Mouse (Mus musculus) lung, embryonic 15.5 days (tissue): ENCODE measurements around the gene Uhmk1. TPM values are rescaled to one million over a fixed set of nuclear protein-coding genes. Genes with fewer than 3 reads are reported as not detected.
"Not testable (repeated sequence)": the region's sequence is repeated elsewhere in the genome, so short reads cannot be mapped to it uniquely, and the experiment has no call there.

Experiments
- ATAC-seq: fragments of 200-750 bp; cut with Nextera tagmentation; 2 replicates; pipeline ENCODE4 v1.8.0; 2017; ENCODE audit warnings: moderate number of reproducible peaks, borderline replicate concordance; ENCODE audit not compliant: low FRiP score, low TSS enrichment; ENCODE audit errors: extremely low read depth
- H3K27ac ChIP-seq: fragments of 300-500 bp; sonication (generic); 2 replicates; pipeline ENCODE4 v1.5.1; 2015; ENCODE audit warnings: moderate library complexity, mild to moderate bottlenecking, inconsistent platforms
- H3K27me3 ChIP-seq: fragments of 300-500 bp; sonication (generic); 2 replicates; pipeline ENCODE4 v1.6.1; 2015; ENCODE audit warnings: inconsistent platforms
- H3K36me3 ChIP-seq: fragments of 300-500 bp; sonication (generic); 2 replicates; pipeline ENCODE4 v1.6.1; 2015; ENCODE audit warnings: inconsistent platforms
- H3K4me1 ChIP-seq: fragments of 300-500 bp; sonication (generic); 2 replicates; pipeline ENCODE4 v1.6.1; 2015; ENCODE audit warnings: inconsistent platforms
- H3K4me2 ChIP-seq: fragments of 300-500 bp; sonication (generic); 2 replicates; pipeline ENCODE4 v1.6.1; 2015; ENCODE audit warnings: inconsistent platforms, mild to moderate bottlenecking, moderate library complexity
- H3K4me3 ChIP-seq: fragments of 300-500 bp; sonication (generic); 2 replicates; pipeline ENCODE4 v1.5.1; 2015; ENCODE audit warnings: mild to moderate bottlenecking, inconsistent platforms
- H3K9ac ChIP-seq: fragments of 300-500 bp; sonication (generic); 2 replicates; pipeline ENCODE4 v1.6.1; 2015; ENCODE audit warnings: inconsistent platforms
- H3K9me3 ChIP-seq: fragments of 300-500 bp; sonication (generic); 2 replicates; pipeline ENCODE4 v1.6.1; 2016; ENCODE audit warnings: inconsistent platforms
- WGBS: fragments of 180-500 bp; shearing (Covaris S2); methylation state at CpG from one replicate; pipeline ENCODE4 v1.1.7; 2015; 5-methylcytosine and 5-hydroxymethylcytosine counted together
- polyA plus RNA-seq: library from polyadenylated mRNA; unstranded; fragments of >200 nt; fragmentation: Nextera tagmentation; extraction: Ambion mirVana; gene quantifications from 2 replicates; pipeline ENCODE4 v1.2.1, GENCODE M21; 2015

Uhmk1 gene
- polyA plus RNA-seq: 7.1 and 7.2 TPM in 2 replicates

DNA sequence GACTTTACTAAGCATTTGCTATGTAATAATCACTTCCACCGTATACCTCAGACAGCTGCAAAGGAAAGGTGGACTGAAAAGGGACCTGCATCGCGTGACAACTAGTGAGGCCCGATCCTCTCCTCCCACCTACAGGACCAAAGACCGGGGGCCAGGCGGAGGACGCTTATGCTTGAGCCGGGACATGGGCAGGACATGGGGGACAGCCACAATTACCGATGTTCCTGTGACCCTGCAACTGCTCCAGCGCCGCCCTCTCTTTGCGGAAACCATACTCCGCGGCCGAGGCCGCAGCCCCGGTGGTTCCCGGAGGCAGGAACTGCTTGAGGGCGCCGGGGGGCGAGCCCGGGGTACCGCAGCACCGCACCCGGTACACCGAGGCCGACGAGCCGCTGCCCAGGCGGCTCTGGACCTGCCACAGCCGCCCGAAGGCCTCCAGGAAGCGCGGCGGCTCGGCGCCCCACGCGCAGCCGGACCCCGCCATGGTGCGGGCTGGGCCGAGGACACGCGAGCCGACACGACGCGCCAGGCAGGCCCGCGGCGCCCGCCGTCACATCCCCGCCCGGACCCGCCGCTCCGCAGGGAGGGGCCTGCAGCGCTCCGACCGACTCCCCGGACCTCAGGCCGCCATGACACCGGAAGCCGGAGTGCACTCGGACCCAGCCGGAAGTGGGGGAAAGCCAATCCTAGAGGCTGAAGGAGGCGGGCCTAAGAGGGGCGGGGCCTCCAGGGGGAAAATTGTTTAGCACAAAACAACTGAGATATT, at the start of gene Uhmk1:
TSS of gene Uhmk1 (minus strand) at position 641 of the 766 bp plus-strand sequence.
- H3K27me3 ChIP-seq: no peaks in the 10 kb centered on the region
- H3K36me3 ChIP-seq: peaks cover 15% of the 10 kb centered on the region
- H3K27ac ChIP-seq: peak within 1 kb of the TSS; percentile 84
- ATAC-seq: peak; percentile 99
- H3K9ac ChIP-seq: peak within 1 kb of the TSS; percentile 84
- H3K4me2 ChIP-seq: peak within 1 kb of the TSS; percentile 63
- H3K4me1 ChIP-seq: peaks cover 8% of the 10 kb centered on the region; the same call in 1 of the 2 replicates
- under 1% methylated on average over 70 of the region's 70 CpGs for WGBS
- peak within 1 kb of the TSS; percentile 89 for H3K4me3 ChIP-seq
- no peaks in the 10 kb centered on the region for H3K9me3 ChIP-seq

DNA sequence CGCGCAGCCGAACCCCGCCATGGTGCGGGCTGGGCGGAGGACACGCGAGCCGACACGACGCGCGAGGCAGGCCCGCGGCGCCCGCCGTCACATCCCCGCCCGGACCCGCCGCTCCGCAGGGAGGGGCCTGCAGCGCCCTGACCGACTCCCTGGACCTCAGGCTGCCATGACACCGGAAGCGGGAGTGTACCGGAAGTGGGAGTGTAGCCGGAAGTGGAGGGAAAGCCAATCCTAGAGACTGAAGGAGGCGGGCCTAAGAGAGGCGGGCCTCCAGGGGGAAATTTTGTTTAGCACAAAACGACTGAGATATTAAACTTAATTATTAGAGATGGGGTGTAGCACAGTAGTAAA, 40.3 kb upstream of the Uhmk1 start:
- no peaks in the 10 kb centered on the region for H3K9me3 ChIP-seq
- no peak overlapping the region for H3K27ac ChIP-seq
- H3K4me3 ChIP-seq: peak overlapping the region; percentile 65
- WGBS: 5% methylated on average over 32 of the region's 32 CpGs
- no peaks in the 10 kb centered on the region for H3K4me1 ChIP-seq
- peak; percentile 96 for ATAC-seq
- no peaks in the 10 kb centered on the region for H3K36me3 ChIP-seq
- H3K27me3 ChIP-seq: no peaks in the 10 kb centered on the region
- H3K4me2 ChIP-seq: peak overlapping the region; percentile 73
- H3K9ac ChIP-seq: peak overlapping the region; percentile 61

DNA sequence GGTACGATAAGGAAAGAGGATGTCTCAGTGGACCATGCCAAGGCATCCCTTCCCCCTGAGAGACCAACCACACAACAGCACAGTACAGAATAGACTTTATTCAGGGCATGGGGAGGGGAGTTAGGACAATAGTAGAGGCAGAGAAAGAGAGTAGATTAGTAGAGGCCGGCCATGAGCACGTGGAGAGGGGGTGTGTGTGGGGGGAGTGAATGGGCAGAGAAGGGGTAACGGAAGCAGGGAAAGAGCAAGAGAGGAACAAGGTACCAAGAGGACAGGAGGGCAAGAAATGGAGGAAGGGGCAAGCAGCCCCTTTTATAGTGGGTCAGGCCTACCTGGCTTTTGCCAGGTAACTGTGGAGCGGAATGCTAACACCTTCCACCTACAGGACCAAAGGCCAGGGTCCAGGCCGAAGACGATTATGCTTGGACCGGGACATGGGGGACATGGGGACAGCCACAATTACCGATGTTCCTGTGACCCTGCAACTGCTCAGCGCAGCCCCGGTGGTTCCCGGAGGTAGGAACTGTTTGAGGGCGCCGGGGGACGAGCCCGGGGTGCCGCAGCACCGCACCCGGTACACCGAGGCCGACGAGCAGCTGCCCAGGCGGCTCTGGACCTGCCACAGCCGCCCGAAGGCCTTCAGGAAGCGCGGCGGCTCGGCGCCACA, 39.8 kb upstream of the Uhmk1 start:
- Histone ChIP-seq H3K9ac (peak overlapping the region; percentile 61), H3K4me2 (peak overlapping the region; percentile 73), H3K36me3 (no peaks in the 10 kb centered on the region), H3K27ac (no peak overlapping the region), H3K4me1 (no peaks in the 10 kb centered on the region), H3K4me3 (peak overlapping the region; percentile 65), H3K9me3 (no peaks in the 10 kb centered on the region), H3K27me3 (no peaks in the 10 kb centered on the region)
- ATAC-seq: peak; percentile 59; the same call in 1 of the 2 replicates
- 30% methylated on average over 30 of the region's 30 CpGs for WGBS

DNA sequence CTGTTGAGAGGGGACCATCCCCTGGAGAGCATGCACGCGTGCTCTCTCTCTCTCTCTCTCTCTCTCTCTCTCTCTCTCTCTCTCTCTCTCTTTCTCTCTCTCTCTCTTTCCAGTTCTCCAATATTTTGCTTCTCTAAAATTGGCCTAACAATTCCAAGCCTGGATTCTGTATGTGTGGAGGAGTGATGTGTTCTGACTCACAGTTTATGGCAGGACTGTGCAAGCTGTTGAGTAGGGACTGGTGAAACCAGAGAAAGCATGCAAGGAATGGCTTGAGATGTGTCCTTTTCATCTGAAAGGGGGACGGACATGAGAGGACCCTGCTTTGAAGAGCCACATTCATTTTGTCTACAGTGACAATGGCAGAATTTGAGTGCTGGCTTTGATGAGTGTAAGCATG, 29.8 kb upstream of the Uhmk1 start:
- Histone ChIP-seq H3K36me3 (no peaks in the 10 kb centered on the region), H3K4me1 (no peaks in the 10 kb centered on the region), H3K27ac (no peak overlapping the region), H3K4me3 (no peak overlapping the region), H3K27me3 (no peaks in the 10 kb centered on the region), H3K9ac (no peak overlapping the region), H3K9me3 (no peaks in the 10 kb centered on the region), H3K4me2 (no peak overlapping the region)
- 75% methylated on average over 3 of the region's 3 CpGs for WGBS
- no peak for ATAC-seq

DNA sequence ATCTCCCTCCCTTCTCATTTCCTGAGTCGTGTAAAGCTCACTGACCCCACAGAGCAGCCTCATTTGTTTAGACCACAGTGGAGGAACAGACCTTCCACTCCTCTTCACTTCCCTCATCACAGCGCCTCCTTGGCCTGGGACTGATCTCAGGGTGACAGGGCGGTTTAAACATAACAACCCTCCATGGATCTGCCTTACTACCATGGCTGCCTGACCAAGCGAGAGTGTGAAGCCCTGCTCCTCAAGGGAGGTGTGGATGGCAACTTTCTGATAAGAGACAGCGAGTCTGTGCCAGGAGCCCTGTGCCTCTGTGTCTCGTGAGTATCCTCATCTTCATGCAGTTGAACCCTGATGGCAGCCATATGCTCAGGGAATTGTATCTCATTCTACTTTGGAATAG, 17.5 kb upstream of the Uhmk1 start, which contains the start of gene Sh2d1b2:
TSS of gene Sh2d1b2 (plus strand) at position 62 of the 400 bp plus-strand sequence.
- not testable (repeated sequence) for H3K4me2 ChIP-seq, ATAC-seq, H3K4me3 ChIP-seq, H3K36me3 ChIP-seq, H3K4me1 ChIP-seq, H3K9ac ChIP-seq, H3K27ac ChIP-seq, H3K9me3 ChIP-seq, H3K27me3 ChIP-seq
- 54% methylated on average over 6 of the region's 6 CpGs for WGBS

DNA sequence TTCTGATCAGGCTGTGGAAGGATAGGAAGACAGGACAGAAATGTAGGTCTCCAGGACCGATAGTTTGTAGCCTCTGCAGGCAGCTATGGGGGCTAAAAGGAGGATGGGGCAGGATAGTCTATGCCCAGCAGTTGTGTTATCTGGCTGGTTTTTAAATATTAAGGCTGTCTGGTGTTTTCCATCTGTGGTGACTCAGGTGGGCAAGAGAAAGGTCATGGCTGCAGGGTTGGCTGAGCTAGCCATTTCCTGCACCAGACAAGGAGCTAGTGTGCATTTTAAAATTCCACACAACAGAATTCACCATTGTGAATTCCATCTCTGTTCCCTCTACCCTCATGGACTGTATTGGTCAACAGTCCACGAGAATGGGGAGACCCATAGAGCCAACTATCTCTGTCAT, 8.1 kb upstream of the Uhmk1 start:
- H3K4me2 ChIP-seq: no peak overlapping the region
- no peak overlapping the region for H3K9ac ChIP-seq
- no peak overlapping the region for H3K27ac ChIP-seq
- no peaks in the 10 kb centered on the region; the same call in 1 of the 2 replicates for H3K27me3 ChIP-seq
- WGBS: 65% methylated on average over 2 of the region's 2 CpGs
- H3K4me3 ChIP-seq: no peak overlapping the region
- no peak for ATAC-seq
- no peaks in the 10 kb centered on the region for H3K9me3 ChIP-seq
- H3K36me3 ChIP-seq: no peaks in the 10 kb centered on the region
- no peaks in the 10 kb centered on the region for H3K4me1 ChIP-seq

DNA sequence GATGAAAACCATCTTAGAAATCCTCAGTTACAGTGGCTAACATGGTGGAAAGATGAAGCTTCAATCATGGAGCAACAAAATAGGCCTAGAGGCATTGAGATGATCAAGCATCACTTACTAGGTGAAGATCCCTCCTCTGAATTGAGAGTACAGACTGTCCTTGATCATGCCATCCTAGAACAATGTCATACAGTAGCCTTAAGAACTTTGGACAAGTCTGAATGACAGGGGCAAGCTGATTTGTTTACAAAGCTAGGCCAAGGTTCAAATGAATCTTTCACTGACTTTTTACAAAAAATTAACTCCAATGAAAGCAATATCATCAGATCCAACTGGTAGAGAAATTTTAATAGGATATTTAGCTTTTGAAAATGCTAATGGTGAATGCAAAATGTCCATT, 5.2 kb upstream of the Uhmk1 start:
- H3K36me3 ChIP-seq: no peaks in the 10 kb centered on the region
- no peak overlapping the region for H3K4me2 ChIP-seq
- no peak overlapping the region for H3K9ac ChIP-seq
- no peak for ATAC-seq
- H3K4me3 ChIP-seq: no peak overlapping the region
- no peak overlapping the region for H3K27ac ChIP-seq
- H3K9me3 ChIP-seq: no peaks in the 10 kb centered on the region
- no peaks in the 10 kb centered on the region; the same call in 1 of the 2 replicates for H3K27me3 ChIP-seq
- H3K4me1 ChIP-seq: no peaks in the 10 kb centered on the region

DNA sequence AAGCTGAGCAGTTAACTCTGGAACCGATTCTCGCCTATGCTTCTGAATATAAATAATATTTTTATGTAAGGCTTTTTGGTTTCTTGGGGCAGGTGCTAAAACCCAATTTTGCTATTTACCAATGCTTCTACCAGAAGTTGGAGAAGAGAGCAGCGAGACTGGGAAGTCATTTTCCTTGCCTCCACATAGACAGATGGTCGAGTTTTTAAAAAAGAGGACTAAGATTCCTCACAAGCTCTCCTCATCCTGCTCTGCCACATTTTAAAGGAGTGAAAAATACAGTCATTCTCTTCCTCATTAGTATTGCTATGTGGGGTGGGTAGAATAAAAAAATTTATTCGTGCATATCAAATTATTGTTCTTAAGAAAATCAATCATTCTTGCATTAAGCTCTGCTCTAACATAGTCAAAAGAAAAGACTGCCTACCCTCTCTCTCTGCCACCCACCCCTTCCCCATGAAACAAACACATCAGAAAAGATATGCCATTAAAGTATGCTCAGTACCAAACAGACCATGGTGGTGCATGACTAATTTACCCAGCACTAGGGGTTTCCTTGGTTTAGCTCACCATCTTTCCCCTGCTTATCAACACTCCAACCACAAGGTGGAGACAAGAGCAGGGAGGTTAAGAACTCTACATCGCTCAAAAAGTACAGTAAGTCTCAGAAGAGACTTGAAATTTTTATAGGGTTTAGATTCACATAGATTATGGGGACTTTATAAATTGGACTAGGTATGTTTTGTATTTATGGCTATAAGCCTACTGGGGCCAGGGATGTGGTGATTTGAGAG, 3.1 kb upstream of the Uhmk1 start:
- WGBS: 69% methylated on average over 6 of the region's 6 CpGs
- H3K4me3 ChIP-seq: no peak overlapping the region
- H3K36me3 ChIP-seq: no peaks in the 10 kb centered on the region
- H3K27ac ChIP-seq: no peak overlapping the region
- H3K4me2 ChIP-seq: no peak overlapping the region
- no peak overlapping the region for H3K9ac ChIP-seq
- H3K4me1 ChIP-seq: peaks cover 7% of the 10 kb centered on the region; the same call in 1 of the 2 replicates
- no peaks in the 10 kb centered on the region; the same call in 1 of the 2 replicates for H3K27me3 ChIP-seq
- no peaks in the 10 kb centered on the region for H3K9me3 ChIP-seq
- ATAC-seq: no peak

DNA sequence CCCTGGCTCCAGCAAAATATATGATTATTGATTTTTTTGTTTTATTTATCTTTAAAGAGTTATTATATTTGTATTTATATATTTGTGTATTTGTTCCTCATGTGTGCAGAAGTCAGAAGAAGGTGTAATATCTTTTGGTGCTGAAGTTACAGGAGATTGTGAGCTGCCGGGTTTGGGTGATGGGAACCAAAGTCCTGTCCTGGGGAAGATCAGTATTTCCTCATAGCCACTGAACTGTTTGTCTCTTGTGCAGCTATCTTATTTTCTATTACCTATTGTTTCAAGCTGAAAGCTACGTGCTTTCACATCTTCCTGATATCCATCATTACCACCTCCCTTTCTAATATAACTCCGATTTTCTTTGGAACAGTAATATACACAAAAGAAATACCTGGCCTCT, 393 bp upstream of the Uhmk1 start:
- H3K4me3 ChIP-seq: peak overlapping the region; percentile 89
- peaks cover 8% of the 10 kb centered on the region; the same call in 1 of the 2 replicates for H3K4me1 ChIP-seq
- WGBS: 72% methylated on average over 3 of the region's 3 CpGs
- H3K27ac ChIP-seq: no peak overlapping the region
- H3K36me3 ChIP-seq: peaks cover 10% of the 10 kb centered on the region
- H3K9ac ChIP-seq: no peak overlapping the region
- ATAC-seq: no peak
- peak overlapping the region; percentile 63 for H3K4me2 ChIP-seq
- no peaks in the 10 kb centered on the region for H3K9me3 ChIP-seq
- H3K27me3 ChIP-seq: no peaks in the 10 kb centered on the region

DNA sequence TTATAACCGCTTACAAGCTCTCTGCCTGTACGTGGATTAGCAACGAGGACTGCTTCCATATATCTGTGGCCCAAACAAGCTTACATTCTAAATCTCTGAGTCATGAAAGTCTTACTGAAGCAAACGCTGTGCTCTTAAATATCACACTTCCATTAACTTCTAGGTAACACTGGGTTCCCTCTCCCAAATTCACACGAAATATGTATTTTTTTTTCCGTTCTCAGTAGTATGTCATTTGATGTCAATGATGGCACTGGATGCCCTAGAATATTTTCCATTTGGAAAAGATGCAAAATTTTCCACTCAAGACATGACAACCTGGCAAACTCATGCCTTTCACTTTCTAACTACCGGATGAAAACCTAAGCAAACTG, 827 bp downstream of the Uhmk1 start:
- no peak for ATAC-seq
- H3K27me3 ChIP-seq: no peaks in the 10 kb centered on the region
- peaks cover 18% of the 10 kb centered on the region for H3K36me3 ChIP-seq
- WGBS: 19% methylated on average over 7 of the region's 7 CpGs
- peak overlapping the region; percentile 84 for H3K9ac ChIP-seq
- H3K4me1 ChIP-seq: peaks cover 8% of the 10 kb centered on the region; the same call in 1 of the 2 replicates
- peak overlapping the region; percentile 63 for H3K4me2 ChIP-seq
- H3K27ac ChIP-seq: no peak overlapping the region
- H3K4me3 ChIP-seq: peak overlapping the region; percentile 89
- H3K9me3 ChIP-seq: no peaks in the 10 kb centered on the region

DNA sequence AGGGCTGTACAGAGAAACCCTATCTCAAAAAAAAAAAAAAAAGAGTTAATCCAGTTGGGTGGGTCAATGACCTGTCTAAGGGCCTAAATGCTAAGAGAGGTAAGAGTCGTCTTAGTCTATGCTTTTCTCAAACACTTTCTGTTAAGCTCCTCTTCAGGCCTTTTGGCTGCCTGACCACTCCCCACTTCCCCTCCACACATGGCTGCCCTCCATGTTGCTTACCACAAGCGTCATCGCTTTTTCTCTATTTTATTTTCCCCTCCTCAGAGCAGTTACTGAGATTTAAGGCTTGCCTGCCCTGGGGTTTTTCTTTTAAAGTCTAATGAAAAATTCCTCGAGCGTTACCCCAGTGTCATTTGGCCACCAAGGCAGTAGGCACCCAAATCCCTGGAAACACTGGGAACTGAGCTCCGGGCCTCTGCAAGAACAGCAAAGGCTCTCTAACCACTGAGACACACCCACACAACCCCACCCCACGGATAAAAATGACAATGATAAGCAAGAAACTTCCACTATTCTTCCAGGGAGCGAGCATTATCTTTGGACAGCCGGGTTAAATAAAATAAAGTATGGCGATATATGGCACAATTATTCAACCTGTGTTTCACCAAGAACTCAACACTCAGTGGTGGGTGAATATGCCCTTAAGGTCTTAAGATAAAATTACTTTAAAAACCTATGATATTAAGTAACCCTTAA, 1.9 kb downstream of the Uhmk1 start:
- no peaks in the 10 kb centered on the region for H3K27me3 ChIP-seq
- no peak for ATAC-seq
- H3K36me3 ChIP-seq: peaks cover 28% of the 10 kb centered on the region
- no peaks in the 10 kb centered on the region for H3K9me3 ChIP-seq
- peaks cover 8% of the 10 kb centered on the region; the same call in 1 of the 2 replicates for H3K4me1 ChIP-seq
- no peak overlapping the region for H3K27ac ChIP-seq
- WGBS: 90% methylated on average over 10 of the region's 10 CpGs
- no peak overlapping the region for H3K4me2 ChIP-seq
- H3K4me3 ChIP-seq: no peak overlapping the region
- no peak overlapping the region for H3K9ac ChIP-seq
